Mouse (Mus musculus): ENCODE data around the gene Gje1. TPM values are rescaled to one million over a fixed set of nuclear protein-coding genes. Genes with fewer than 3 reads are reported as not detected.

Gene Gje1
- polyA plus RNA-seq, 1 experiment from 2014 or later, result not detected

DNA sequence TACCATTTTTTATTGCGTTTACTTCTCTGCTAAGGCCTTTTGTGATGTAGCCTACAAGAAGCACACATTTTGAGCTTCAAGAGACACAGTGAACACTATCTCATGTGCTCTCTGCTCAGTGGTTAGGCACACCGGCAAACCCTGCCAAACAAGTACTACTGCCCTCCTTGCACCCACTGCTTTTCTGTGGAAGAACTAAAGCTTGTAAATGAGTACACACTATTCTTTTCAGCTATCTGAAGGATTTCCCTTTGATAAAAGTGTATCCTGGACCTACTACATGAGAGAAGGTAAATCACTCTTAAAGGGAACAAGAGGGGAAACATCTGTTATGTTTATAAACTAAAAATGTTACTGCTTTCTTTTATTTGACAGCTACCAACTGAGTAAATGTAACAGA lies 51.9 kb downstream of the Gje1 start:
- Histone ChIP-seq H3K9ac (no peak overlapping the region), H3K36me3 (peaks cover 20% of the 10 kb centered on the region), H3K9me3 (no peaks in the 10 kb centered on the region), H3K4me2 (no peak overlapping the region), H3K4me3 (no peak overlapping the region), H3K27ac (no peak overlapping the region), H3K27me3 (no peaks in the 10 kb centered on the region), H3K4me1 (no peaks in the 10 kb centered on the region)
- ATAC-seq (ENCODE audit: insufficient number of reproducible peaks, low FRiP score, low TSS enrichment, low read depth), result no peak
- 95% methylated on average over 2 of the region's 2 CpGs for WGBS

Other genes with a start within 250 kb of the Gje1 start
- 8.2 and 8.9 TPM in 2 replicates for gene Adgrg6, start 172.6 kb downstream of the Gje1 start, polyA plus RNA-seq (2015; fragmentation: Nextera tagmentation; extraction: Ambion mirVana)
- 89.8 and 92.3 TPM in 2 replicates for gene Vta1, start 12.7 kb downstream of the Gje1 start, polyA plus RNA-seq (2015; fragmentation: Nextera tagmentation; extraction: Ambion mirVana)
- gene Nmbr, start 12.6 kb downstream of the Gje1 start, polyA plus RNA-seq (2015; fragmentation: Nextera tagmentation; extraction: Ambion mirVana), result not detected in 2 replicates

Data from limb, embryonic 15.5 days (tissue).